Mouse (Mus musculus): ENCODE results near the gene Fscn3.
A peak's percentile ranks its signal among the peaks of the same experiment; 100 is the strongest.

The Fscn3 gene

GRCm38 (mm10) chr6:28427096-28427839 lies at the start of gene Fscn3:
Fscn3 (plus strand) TSS chr6:28427789.
- DNase-seq (ENCODE audit: low spot score) = no peak

- DNase-seq (ENCODE audit: low spot score) = no peak
Observed at GRCm38 (mm10) chr6:28381983-28382382, 45.6 kb upstream of the Fscn3 start.

DNA sequence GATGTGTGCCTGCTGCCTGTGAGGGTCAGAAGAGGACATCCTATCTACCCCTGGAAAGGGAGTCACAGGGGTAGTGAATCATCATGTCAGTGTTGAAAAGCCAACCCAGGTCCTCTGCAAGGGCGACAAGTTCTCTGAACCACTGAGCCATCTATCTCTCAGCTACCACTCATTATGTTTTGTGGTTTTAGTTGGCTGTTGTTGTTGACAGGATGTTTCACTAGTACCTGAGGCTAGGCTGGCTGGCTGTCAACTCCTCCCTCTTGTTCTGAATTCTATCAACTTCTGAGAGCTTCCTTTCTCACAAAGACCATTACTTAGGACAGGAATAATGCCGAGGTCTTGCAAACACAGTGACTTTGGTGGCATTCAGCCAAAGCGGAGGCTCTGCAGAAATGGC lies 42.4 kb upstream of the Fscn3 start:
- no peak for DNase-seq (ENCODE audit: low spot score)

GRCm38 (mm10) chr6:28389038-28389437 lies 38.6 kb upstream of the Fscn3 start:
- no peak for DNase-seq (ENCODE audit: low spot score)

DNA sequence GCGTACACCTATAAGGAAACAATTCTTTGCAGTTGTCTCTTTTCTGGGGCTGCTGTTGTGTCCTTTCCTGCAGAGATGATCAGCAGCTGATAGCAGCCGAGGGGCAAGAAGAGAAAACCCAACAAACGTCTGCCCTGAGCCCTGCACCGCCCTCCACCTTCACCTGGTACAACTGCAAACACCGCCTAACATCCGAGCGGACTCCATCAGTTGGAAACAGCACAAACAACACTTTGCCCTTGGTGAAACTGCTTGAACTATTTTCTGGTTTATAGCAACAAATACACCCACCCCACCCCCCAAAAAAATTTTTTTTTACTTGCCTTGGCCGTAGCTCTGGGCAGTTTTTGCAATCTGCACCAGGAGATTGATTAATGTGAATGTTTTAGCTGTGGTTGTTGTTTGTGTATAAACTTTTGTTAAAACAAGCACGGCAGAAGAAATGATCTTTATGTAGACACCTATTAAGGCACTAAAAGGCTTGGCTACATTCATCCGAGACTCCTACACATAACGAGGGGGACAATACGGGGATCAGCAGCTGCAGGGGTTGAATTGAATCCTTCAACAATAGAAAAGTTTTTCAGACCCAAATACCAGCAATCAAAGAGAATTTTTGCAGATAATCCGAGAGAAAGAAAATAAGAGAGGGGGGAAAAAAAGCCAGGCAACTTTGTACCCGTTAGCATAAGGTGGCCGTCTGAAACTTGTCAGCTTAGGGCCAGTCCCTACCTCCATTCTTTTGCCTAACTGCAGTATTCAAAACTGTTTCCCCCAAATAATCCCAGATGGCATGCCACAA lies 31.3 kb upstream of the Fscn3 start:
- DNase-seq (ENCODE audit: low spot score) = peak; percentile 53

DNA sequence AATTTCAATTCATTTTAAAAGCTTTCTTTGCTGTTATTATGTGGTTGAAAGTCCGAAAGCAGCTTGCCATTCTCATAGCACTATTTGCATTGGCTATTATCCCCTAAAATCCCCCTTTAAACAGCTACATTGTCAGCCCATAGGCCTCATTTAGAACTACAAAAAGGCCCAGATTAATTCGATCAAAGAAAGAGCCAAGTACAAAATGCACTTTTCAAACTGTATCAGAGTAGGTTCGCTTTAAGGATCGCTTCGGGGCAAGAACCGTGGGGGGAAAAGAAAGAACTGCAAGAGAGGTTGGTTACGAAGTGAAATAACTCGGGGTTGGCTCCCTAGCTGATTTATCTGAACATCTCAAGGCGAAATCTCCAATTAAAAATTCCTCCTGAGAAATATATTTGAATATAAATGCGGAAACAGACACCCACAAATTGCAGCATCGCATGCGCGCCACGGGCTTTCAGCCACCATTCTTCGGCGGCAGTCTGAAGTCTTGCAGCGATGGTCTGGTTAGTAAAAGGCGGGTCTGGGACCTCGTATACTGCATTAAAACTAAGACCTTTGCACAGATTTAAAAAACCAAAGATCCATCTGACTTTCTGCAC lies 30.6 kb upstream of the Fscn3 start:
- peak; percentile 74 for DNase-seq (ENCODE audit: low spot score)

DNA sequence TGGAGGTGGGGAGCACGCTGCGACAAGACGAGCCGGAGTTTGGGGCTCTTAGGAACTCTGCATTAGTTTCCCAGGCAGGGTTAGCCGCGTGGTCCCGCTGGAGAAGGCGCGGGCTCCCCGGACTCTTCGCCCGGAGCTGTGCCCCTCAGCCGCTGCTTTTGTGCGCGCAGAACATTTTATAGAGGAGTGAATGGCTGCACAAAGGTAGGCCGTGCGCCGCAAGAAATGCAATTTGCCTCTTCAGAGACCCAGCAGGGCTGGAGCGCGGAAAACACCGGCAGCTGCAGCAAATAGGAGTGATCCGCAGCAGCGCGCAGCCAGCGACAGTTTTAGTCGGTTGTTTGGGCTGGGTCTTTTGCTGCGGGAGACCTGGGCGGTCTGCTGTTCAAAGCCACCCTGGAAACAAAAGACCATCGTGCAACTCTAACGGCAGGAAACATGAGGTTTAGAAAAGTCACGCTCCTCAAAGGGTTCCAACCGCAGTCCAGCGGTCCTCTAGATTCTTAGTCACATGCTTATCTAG lies 29.8 kb upstream of the Fscn3 start, which contains the start of gene Zfp800:
Zfp800 (minus strand) TSS at position 325 of the 523 bp plus-strand sequence.
- DNase-seq (ENCODE audit: low spot score) = peak; percentile 71

- no peak for DNase-seq (ENCODE audit: low spot score)
Observed at GRCm38 (mm10) chr6:28398726-28399125, 28.9 kb upstream of the Fscn3 start.

- DNase-seq (ENCODE audit: low spot score) = no peak
Observed at GRCm38 (mm10) chr6:28399791-28400190, 27.8 kb upstream of the Fscn3 start.

DNA sequence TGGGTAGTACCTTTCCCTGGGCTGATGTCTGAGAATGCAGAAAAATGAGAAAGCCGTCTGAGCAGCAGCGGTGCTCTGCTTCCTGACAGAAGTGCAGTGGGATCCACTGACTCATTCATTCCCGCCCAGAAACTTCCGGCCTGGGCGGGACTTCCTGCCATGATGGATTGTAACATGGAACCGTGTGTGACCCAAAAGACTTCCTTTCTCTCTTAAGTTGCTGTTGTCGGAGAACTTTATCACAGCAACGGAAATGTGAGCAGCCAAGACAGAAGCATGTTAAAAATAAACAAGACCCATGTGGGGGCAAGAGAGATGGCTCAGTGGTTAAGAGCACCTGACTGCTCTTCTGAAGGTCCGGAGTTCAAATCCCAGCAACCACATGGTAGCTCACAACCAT lies 17.5 kb upstream of the Fscn3 start:
- no peak for DNase-seq (ENCODE audit: low spot score)

- DNase-seq (ENCODE audit: low spot score) = no peak
Observed at GRCm38 (mm10) chr6:28411236-28411635, 16.4 kb upstream of the Fscn3 start.

DNA sequence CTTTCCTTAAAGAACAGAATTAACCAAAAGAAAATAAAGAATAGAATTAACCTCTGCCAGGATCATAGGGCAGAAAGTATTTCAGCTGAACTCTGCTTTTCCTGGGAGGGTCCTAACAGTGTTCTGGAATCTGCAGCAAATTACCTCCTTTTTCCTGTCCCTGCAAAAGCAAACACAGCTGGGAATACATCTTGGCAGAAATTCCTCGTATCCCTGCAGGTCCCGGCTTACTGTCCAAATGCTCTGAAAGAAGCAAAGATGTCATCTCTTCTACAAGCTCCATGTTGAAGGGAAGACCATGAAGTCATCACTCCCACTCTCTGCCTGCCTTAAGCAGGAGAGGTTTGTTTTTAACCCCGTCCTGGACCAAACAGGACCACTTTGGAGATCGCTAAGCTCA lies 10.6 kb upstream of the Fscn3 start:
- DNase-seq (ENCODE audit: low spot score) = no peak

DNA sequence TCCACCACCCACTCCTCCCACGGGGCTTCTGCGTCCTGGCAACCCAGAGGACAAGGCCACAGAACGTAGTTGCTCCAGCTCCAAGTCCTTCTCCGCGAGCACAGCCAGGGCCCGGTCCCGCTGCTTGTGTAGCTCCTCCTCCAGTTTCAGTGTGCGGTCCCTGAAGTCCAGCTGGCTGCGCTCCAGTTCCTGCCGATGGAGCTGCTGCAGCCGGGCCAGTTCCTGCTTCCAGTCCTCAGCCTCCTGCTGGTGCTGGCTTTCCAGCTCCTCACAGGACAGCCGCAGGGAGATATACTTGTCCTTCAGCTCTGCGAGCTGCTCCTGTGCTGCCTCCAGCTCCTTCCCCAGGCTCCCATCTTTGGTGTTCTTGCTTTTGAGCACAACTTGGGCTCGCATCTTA lies 9.1 kb upstream of the Fscn3 start:
- no peak for DNase-seq (ENCODE audit: low spot score)

DNA sequence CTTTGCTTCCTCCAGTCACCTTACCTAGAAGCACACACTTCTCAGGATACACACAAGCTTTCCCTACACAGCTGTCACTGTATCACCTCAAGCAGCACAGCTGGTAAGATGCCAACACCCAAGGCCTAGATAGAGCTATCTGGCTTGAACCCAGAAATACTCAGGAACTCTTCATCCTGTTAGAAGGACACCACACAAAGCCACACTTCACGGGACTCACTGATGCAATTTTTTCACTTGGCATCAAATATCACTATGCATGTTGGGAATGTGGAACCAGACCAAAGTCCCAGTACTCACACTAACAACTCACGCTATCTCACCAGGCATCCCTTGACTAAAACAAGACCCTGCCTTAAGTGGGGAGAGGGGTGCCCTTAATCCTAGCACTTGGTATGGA lies 7.9 kb upstream of the Fscn3 start:
- DNase-seq (ENCODE audit: low spot score) = no peak

- no peak for DNase-seq (ENCODE audit: low spot score)
Observed at GRCm38 (mm10) chr6:28420361-28420760, 7.2 kb upstream of the Fscn3 start.

- DNase-seq (ENCODE audit: low spot score) = no peak
Observed at GRCm38 (mm10) chr6:28420865-28421264, 6.7 kb upstream of the Fscn3 start.

DNA sequence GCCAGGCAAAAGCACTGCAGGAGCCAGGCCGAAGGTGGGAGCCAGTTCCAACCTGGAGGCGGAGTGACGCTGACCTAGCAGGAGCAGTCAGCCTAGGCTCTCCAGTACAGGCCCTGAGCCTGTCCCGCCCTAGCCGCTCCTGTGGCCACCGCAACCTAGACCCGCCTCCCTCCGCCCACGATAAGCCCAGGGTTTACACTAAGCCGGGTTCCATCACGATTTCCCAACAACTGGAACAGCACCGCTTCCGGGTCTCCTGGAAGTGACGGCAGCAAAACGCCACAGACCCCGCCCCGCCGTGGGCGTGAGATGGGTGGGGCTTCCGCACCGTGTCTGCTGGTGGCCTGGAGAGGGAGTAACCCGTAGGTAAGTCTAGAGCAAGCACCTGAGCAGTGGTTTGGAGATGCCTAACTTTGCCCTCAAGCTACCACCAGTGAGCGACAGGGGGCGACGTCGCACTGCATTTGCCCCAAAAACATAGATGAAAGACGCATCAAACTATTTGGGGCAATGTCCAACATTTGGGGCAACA lies 6.1 kb upstream of the Fscn3 start:
- DNase-seq (ENCODE audit: low spot score) = peak; percentile 93

DNA sequence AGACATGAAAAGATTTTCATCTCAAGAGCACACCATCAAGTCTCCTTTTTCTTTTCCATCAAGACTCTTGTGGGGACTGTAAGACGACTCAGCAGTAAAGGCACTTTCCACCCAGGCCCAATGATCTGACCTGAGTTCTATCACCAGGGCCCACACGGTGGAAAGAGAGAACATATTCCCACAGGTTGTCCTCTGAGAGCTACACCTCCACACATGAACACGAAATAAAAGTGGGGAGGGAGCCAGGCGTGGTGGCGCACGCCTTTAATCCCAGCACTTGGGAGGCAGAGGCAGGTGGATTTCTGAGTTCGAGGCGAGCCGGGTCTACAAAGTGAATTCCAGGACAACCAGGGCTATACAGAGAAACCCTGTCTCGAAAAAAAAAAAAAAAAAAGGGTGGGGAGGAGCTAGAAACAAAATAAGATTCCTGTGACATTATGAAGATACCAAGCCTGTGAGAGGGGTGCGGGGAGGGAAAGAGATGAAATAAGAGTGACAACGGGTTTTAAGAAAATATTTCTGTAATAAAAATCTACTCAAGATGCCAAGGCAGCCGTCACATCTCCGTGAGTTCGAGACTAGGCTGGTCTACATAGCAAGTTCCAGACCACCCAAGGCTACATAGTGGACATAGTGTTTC lies 4.8 kb upstream of the Fscn3 start:
- DNase-seq (ENCODE audit: low spot score) = no peak

- DNase-seq (ENCODE audit: low spot score) = peak; percentile 85
Observed at GRCm38 (mm10) chr6:28423313-28423712, 4.3 kb upstream of the Fscn3 start, which contains the start of gene Arf5. Arf5 (plus strand) TSS chr6:28423560.

- peak; percentile 62 for DNase-seq (ENCODE audit: low spot score)
Observed at GRCm38 (mm10) chr6:28423767-28424695, 3.6 kb upstream of the Fscn3 start.

GRCm38 (mm10) chr6:28425019-28425418 lies 2.6 kb upstream of the Fscn3 start:
- DNase-seq (ENCODE audit: low spot score) = no peak
